Mouse (Mus musculus) heart, adult 9 months (tissue): ENCODE data around the gene Ascl5.

Source experiments
- DNase-seq, 2 experiments: peaks; one replicate each; pipeline ENCODE4 v3.0.0; 2022; ENCODE audit warnings: low spot score in 2 of 2

Gene Ascl5

DNA sequence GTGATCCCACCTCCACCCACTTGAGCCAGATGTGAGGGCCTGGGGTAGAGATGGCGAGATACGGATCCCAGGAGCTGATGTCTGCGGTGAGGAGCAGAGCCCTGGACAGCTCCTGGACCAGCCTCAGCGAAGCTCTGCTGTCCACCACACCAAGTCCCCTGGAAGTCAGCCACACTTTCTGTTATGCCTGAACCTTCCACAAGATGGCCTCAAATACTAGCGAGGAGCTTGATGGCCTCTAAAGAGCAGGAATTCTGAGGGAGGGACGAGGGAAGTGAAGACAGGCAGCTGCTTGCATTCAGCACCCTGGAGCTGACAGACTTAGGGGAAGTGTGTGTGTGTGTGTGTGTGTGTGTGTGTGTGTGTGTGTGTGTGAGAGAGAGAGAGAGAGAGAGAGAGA lies 861 bp downstream of the Ascl5 start:
- peak; percentile 50 to 58 for DNase-seq

DNA sequence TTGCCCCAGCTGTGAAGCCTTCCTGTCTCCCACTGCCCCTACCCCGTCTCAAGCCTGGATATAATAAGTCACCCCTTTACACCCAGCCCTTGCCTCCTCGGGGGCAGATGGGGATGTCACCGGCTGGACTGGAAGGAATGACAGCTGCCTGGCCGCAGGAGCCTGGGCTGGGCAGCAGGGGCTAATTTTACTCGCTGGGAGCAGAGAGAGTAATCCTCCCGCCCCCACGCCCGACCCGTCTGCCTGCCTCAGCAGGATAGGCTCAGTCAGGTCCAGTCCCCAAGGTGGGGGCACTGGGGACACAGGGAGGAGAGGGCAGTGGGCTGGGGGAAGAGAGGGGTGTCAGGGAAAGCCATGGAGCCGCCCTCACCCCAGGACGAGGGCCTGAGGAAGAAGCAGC lies 1.9 kb downstream of the Ascl5 start, which contains the start of gene Cacna1s:
Cacna1s (plus strand) TSS at position 204 of the 400 bp plus-strand sequence.
- no peak for DNase-seq

- DNase-seq = no peak
Measured at GRCm38 (mm10) chr1:136055771-136056170, 5.2 kb downstream of the Ascl5 start.

DNA sequence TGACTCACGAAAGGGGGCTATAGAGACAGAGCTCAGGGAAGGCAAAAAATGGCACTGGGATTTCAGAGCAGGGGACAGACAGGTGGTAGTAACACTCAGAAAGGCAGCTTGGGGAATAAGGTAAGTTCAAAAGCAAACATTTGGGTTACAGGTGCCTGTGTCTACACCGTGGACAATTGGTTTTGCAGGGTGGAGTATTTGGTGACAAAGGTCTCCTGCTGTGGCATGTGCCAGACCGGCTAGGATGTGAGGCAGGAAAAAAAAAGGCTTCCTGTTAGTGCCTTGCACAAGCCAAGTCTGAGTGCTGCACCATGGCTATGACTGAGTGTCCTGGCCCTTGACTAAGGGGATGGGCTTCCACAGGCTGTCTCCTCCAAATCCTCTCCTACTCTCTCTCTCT lies 8.0 kb downstream of the Ascl5 start:
- DNase-seq = no peak

GRCm38 (mm10) chr1:136061041-136061789 lies 10.6 kb downstream of the Ascl5 start:
- peak in 1 of 2 experiments; percentile 13 for DNase-seq

DNA sequence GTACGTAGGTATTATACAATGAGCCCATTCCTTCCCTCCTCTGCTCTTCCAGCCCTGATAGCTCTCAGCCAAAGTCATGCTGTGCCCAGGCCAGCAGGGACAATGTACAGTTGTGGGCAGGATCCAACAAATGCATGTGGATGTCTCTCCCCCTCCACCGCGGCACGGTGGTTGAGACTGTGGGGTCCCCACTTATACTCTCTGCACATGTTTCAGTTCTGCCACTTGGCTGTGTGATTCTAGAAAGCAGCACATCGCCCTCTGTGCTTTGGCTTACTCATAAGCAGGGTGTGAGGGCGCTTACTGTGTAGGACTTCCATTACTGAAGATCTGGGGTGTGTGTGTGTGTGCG lies 11.2 kb downstream of the Ascl5 start:
- no peak for DNase-seq

DNA sequence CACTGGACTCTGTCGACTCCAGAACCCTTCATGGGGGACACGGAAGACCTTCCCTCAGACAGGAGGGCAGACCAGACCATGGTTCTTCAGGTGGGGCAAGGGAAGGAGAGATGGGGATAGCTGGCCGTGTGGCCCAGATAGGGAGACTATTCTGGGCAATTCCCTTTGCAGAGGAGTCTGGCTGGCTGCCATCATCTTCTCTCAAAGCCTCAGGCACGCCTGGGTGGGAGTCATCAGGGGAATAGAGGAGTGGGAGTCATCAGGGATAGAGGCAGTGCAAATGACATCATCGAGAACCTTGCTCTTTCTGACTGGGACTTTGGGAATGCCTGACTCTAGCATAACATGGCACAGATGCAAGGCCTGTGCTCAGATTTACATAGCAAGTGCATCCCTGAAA lies 13.4 kb downstream of the Ascl5 start:
- DNase-seq = no peak

DNA sequence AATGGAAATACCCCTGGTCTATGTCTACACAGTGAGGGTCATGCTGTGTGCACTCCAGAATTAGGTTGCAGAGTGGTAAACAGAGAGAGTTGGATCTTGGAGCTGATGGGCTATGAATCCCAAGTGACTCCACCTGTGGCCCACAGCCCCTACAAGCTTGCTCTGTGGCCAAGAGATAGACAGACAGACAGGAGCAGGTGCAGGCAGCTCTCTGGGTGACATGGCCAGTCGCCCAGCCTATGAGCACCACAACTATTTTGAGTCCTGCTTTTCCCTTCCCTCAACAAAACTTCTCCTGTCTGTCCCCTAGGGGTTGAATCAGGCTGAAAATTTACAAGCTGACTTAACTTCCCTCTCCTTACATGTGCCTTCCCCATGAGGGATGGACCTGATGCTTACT lies 16.0 kb downstream of the Ascl5 start:
- no peak for DNase-seq

DNA sequence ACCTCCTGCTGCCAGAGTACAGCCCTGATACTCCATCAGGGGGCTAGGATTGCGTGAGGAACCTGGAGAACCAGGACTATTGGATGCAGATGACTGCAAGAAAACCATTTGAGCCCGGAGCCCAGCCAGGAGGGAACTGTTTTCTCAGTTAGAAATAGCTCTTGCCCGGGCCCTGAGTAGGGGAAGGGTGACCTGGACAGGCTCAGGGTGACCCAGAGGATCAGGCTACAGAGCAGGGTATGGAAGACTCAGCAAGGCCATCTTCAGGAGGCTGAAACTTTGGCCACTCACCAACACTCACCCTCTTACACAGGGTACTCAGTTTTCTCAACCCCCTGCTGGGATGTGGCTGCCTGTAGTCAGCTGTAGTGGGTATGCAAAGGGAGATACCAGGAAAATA lies 17.0 kb downstream of the Ascl5 start:
- DNase-seq = no peak

DNA sequence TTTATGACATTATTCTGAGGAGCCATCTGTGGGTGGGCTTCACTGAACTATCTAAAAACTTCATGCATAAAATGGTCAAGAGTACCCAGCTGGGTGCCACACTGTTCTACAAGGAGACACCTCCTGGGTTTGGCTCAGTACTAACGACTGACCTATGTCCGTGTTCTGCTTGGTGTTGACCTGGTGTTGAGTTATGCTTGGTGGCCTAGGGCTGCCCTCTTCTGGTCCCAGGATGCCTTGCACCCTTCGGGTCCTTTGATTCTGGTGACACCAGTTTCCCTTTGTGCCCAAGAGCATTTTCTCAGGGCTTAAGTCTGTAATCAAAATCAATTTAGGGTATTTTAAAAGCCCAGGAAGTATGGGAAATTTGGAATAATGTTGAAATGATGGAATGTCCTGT lies 25.5 kb downstream of the Ascl5 start:
- DNase-seq = no peak

DNA sequence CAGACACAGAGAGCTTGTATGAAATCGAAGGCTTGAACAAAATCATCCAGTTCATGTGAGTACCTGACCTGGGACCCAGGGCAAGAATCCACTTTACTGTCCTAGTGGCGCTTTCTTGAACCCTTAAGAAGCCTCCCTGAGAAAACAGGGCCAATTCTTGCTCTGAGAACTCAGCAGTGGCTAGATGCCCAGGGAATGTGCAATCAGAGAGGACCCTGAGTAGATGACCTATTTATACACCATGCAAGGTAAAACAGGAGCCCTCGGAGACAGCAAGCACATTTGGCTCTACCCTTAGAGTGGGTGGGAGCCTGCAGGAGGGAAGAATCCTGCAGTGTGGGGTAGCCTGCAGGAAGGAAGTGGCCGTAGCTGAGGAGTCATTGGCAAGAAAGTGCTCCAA lies 27.1 kb downstream of the Ascl5 start:
- no peak for DNase-seq

GRCm38 (mm10) chr1:136081161-136081560 lies 30.6 kb downstream of the Ascl5 start:
- DNase-seq = no peak

GRCm38 (mm10) chr1:136085988-136086685 lies 35.5 kb downstream of the Ascl5 start:
- no peak for DNase-seq

DNA sequence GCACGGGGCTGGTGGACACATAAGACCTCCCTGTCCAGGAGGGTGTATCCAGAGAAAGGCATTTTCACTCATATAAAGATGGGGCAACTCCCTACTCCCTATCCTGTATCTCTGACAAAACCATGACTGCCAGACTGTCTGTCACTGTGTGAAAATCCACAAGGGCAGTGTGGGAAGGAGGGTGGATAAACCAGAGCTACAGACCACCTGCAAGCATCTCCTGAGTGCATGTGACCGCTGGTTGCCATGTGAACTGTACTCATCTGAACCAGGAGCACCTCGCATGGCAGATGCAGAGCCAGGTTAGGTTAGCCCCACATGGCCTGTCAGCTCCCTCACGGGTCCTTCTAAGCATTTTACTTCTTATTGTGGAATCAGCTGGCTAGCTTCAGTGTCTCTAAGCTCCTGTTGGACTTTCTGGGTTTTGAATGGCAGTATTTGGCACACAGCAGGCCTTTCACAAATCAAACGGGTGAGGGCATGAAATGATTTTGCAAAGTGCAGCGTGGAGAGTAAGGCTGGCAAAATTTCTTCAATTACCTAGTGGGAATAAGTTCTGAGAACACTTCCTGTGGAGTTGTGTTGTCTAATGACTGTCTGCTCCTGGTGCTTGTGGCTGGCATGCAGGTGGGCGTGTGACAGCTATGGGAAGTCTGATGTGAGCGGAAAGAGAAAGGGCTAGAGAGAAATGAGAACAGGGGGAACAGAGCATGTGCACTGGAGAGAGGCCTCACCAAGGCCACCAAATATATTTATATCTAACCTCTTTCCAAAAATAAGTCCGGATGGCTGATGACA lies 39.0 kb downstream of the Ascl5 start:
- DNase-seq = no peak

- DNase-seq = no peak
Measured at GRCm38 (mm10) chr1:136093726-136094125, 43.1 kb downstream of the Ascl5 start.

GRCm38 (mm10) chr1:136094807-136095206 lies 44.2 kb downstream of the Ascl5 start:
- no peak for DNase-seq
